Mouse (Mus musculus) heart, adult 2 months (tissue): ENCODE measurements at regions not wholly inside any gene's neighbourhood (a gene's known extent, or its start where the extent isn't known, plus 50 kb on each side); places are given as distances from the start of the nearest gene placed in this dataset.

Source experiments
- DNase-seq, 2 experiments: peaks; one replicate each; pipeline ENCODE4 v3.0.0; 2021
- H3K27ac ChIP-seq: fragments of 200-600 bp; 2 replicates; pipeline ENCODE4 v1.8.1; 2022
- H3K27me3 ChIP-seq: fragments of 200-500 bp; 2 replicates; pipeline ENCODE4 v1.6.1; 2012; ENCODE audit warnings: mild to moderate bottlenecking, low read length, inconsistent platforms, mixed read lengths; ENCODE audit not compliant: control insufficient read depth, insufficient read depth
- H3K36me3 ChIP-seq: fragments of 200-500 bp; 2 replicates; pipeline ENCODE4 v1.6.1; 2012; ENCODE audit warnings: low read length, inconsistent platforms; ENCODE audit not compliant: control insufficient read depth, insufficient read depth
- H3K4me1 ChIP-seq: fragments of 200-500 bp; 2 replicates; pipeline ENCODE4 v1.6.1; 2011; ENCODE audit warnings: low read length; ENCODE audit not compliant: control insufficient read depth, insufficient read depth
- H3K4me3 ChIP-seq: fragments of 200-600 bp; 2 replicates; pipeline ENCODE4 v1.8.1; 2022
- H3K79me2 ChIP-seq: fragments of 200-500 bp; replicated peaks from 2 replicates; pipeline ENCODE4 v1.6.1; 2012; ENCODE audit warnings: mild to moderate bottlenecking, inconsistent platforms, low read length, moderate library complexity, mixed read lengths; ENCODE audit not compliant: control insufficient read depth, insufficient read depth
- H3K9ac ChIP-seq: fragments of 200-500 bp; 2 replicates; pipeline ENCODE4 v1.6.1; 2012; ENCODE audit warnings: low read depth, mild to moderate bottlenecking, control low read depth, inconsistent platforms, low read length, mixed read lengths
- CTCF ChIP-seq: fragments of 200-600 bp; IDR thresholded peaks from 2 replicates; pipeline ENCODE4 v1.8.1; 2022; ENCODE audit warnings: antibody characterized with exemption, mild to moderate bottlenecking, moderate library complexity
- EP300 ChIP-seq: fragments of 200-500 bp; IDR thresholded peaks from 2 replicates; pipeline ENCODE4 v1.6.1; 2011; ENCODE audit warnings: low read depth, low read length, control low read depth; ENCODE audit not compliant: insufficient read depth
- POLR2A ChIP-seq: fragments of 200-500 bp; IDR thresholded peaks from 2 replicates; pipeline ENCODE4 v1.6.1; 2011; ENCODE audit warnings: mild to moderate bottlenecking, low read depth, low read length, control low read depth; ENCODE audit not compliant: insufficient read depth
- WGBS: fragments of 180-500 bp; shearing (Covaris S2); methylation state at CpG from one replicate; pipeline ENCODE4 v1.1.7; 2018; 5-methylcytosine and 5-hydroxymethylcytosine counted together
- intact Hi-C: fragments of 180-260 bp; cut with DNase I; formaldehyde crosslinking; loops from one replicate; pipeline ENCODE4 v1.15.1; 2025

GRCm38 (mm10) chr3:20822226-20822625 is 455.2 kb upstream of the Agtr1b start:
- Histone ChIP-seq H3K4me1 (no peaks in the 10 kb centered on the region), H3K27me3 (no peaks in the 10 kb centered on the region), H3K27ac (peak overlapping the region; percentile 56), H3K4me3 (0 out of 2 replicates have a peak overlapping the region, but pooled peaks have one; percentile 8), H3K9ac (no peak overlapping the region), H3K36me3 (no peaks in the 10 kb centered on the region), H3K79me2 (no peaks in the 10 kb centered on the region)
- peak; percentile 17 to 28 for DNase-seq
- TF ChIP-seq EP300: no peak
- no peak for TF ChIP-seq POLR2A
- TF ChIP-seq CTCF: no peak
- intact Hi-C loops: no loop called here
- 12% methylated on average over 1 of the region's 1 CpGs for WGBS

GRCm38 (mm10) chr3:20821712-20822111 is 454.7 kb upstream of the Agtr1b start:
- H3K27ac ChIP-seq: peak overlapping the region; percentile 56
- H3K4me1 ChIP-seq: no peaks in the 10 kb centered on the region
- no peak overlapping the region for H3K9ac ChIP-seq
- H3K79me2 ChIP-seq: no peaks in the 10 kb centered on the region
- TF ChIP-seq EP300 (no peak), POLR2A (no peak), CTCF (no peak)
- H3K36me3 ChIP-seq: no peaks in the 10 kb centered on the region
- no peak overlapping the region for H3K4me3 ChIP-seq
- intact Hi-C loops: no loop called here
- no peaks in the 10 kb centered on the region for H3K27me3 ChIP-seq
- DNase-seq: no peak
- WGBS: 74% methylated on average over 4 of the region's 4 CpGs

- WGBS: 99% methylated on average over 3 of the region's 3 CpGs
- DNase-seq: no peak
- Histone ChIP-seq H3K4me3 (no peak overlapping the region), H3K36me3 (no peaks in the 10 kb centered on the region), H3K9ac (no peak overlapping the region), H3K79me2 (no peaks in the 10 kb centered on the region), H3K27ac (no peak overlapping the region), H3K4me1 (no peaks in the 10 kb centered on the region), H3K27me3 (no peaks in the 10 kb centered on the region)
- TF ChIP-seq POLR2A: no peak
- TF ChIP-seq CTCF: no peak
- no peak for TF ChIP-seq EP300
- intact Hi-C loops: no loop called here
Measured at GRCm38 (mm10) chr3:20820047-20820446, 453.1 kb upstream of the Agtr1b start.

GRCm38 (mm10) chr3:20819586-20819985 is 452.6 kb upstream of the Agtr1b start:
- WGBS: 76% methylated on average over 1 of the region's 1 CpGs
- no peaks in the 10 kb centered on the region for H3K36me3 ChIP-seq
- no peak for DNase-seq

GRCm38 (mm10) chr3:20816613-20817012 is 449.6 kb upstream of the Agtr1b start:
- no peaks in the 10 kb centered on the region for H3K27me3 ChIP-seq
- no peaks in the 10 kb centered on the region for H3K79me2 ChIP-seq
- intact Hi-C loops: no loop called here
- no peak for TF ChIP-seq POLR2A
- no peak for TF ChIP-seq EP300
- no peak for TF ChIP-seq CTCF
- no peak for DNase-seq
- no peak overlapping the region for H3K4me3 ChIP-seq
- no peak overlapping the region for H3K9ac ChIP-seq
- no peaks in the 10 kb centered on the region for H3K36me3 ChIP-seq
- 35% methylated on average over 1 of the region's 1 CpGs for WGBS
- no peaks in the 10 kb centered on the region for H3K4me1 ChIP-seq
- H3K27ac ChIP-seq: no peak overlapping the region

More at GRCm38 (mm10) chr3:20819586-20819985, 452.6 kb upstream of the Agtr1b start:
- H3K4me1 ChIP-seq: no peaks in the 10 kb centered on the region
- no peaks in the 10 kb centered on the region for H3K27me3 ChIP-seq
- intact Hi-C loops: no loop called here
- H3K4me3 ChIP-seq: no peak overlapping the region
- TF ChIP-seq POLR2A (no peak), EP300 (no peak), CTCF (no peak)
- H3K79me2 ChIP-seq: no peaks in the 10 kb centered on the region
- no peak overlapping the region for H3K27ac ChIP-seq
- H3K9ac ChIP-seq: no peak overlapping the region

- Histone ChIP-seq H3K27me3 (no peaks in the 10 kb centered on the region), H3K4me3 (no peak overlapping the region), H3K79me2 (no peaks in the 10 kb centered on the region), H3K9ac (no peak overlapping the region), H3K27ac (peak overlapping the region; percentile 38), H3K36me3 (peaks cover 4% of the 10 kb centered on the region), H3K4me1 (no peaks in the 10 kb centered on the region)
- WGBS: 29% methylated on average over 1 of the region's 1 CpGs
- intact Hi-C loops: loop anchor here (10.0 kb wide), 1 partner anchor 1281 kb away; the partner anchor contains the start of gene Tbl1xr1
- TF ChIP-seq EP300: no peak
- no peak for TF ChIP-seq POLR2A
- no peak for TF ChIP-seq CTCF
- DNase-seq: peak; percentile 17 to 18
Measured at GRCm38 (mm10) chr3:20794256-20794655, 427.3 kb upstream of the Agtr1b start.
